Comparison of ENCODE assay signal across 10 mouse cellular contexts in genomic region chr9:60548182-60548581, GRCm38 (mm10). TPM values are rescaled to one million over a fixed set of nuclear protein-coding genes. Genes with fewer than 3 reads are reported as not detected.
A peak's percentile ranks its signal among the peaks of the same experiment; 100 is the strongest.
DNase-seq lines count a peak whose midpoint lies in the region; ATAC-seq and TF ChIP-seq lines count a peak whose summit lies in the region.
"Had no signal": no experiment of that assay in that cellular context is flagged by ENCODE, and none has a peak within 500 bp of the region (broad histone marks: within the 10 kb centered on the region; RNA-seq: fewer than 3 reads in every experiment).

No protein-coding gene starts in this region.

- H3K4me2 ChIP-seq in forebrain, postnatal 0 days (ENCODE audit: low read depth) = no peak overlapping the region
- no peak overlapping the region for H3K4me2 ChIP-seq in forebrain, embryonic 15.5 days (replicated peaks)
- H3K4me2 ChIP-seq: heart, embryonic 15.5 days had no signal

- H3K4me3 ChIP-seq in forebrain, postnatal 0 days (ENCODE audit: low read depth, low read length) = no peak overlapping the region
- no peak overlapping the region for H3K4me3 ChIP-seq in forebrain, embryonic 15.5 days
- H3K4me3 ChIP-seq in E14TG2a.4 (replicated peaks; ENCODE audit: low read length) = no peak overlapping the region
- H3K4me3 ChIP-seq: heart, embryonic 15.5 days; myocyte had no signal

- H3K9ac ChIP-seq in forebrain, postnatal 0 days = no peak overlapping the region
- H3K9ac ChIP-seq in forebrain, embryonic 15.5 days (replicated peaks) = no peak overlapping the region
- H3K9ac ChIP-seq: heart, embryonic 15.5 days had no signal

- no peak for ATAC-seq in forebrain, postnatal 0 days
- ATAC-seq in forebrain, embryonic 15.5 days (replicated peaks) = no peak
- no peak for ATAC-seq in granulocyte monocyte progenitor cell, adult 5-6 weeks (replicated peaks; ENCODE audit: poor library complexity, severe bottlenecking)

- peak; percentile 51 for DNase-seq in forebrain, postnatal 0 days
- DNase-seq in cerebellum, adult 18-20 months = peak; percentile 28 to 34
- DNase-seq in heart, postnatal 10 days = peak; percentile 60 to 68
- peak; percentile 32 to 52 for DNase-seq in layer of hippocampus, postnatal 10 days (ENCODE audit: low spot score in 2 of 2)
- DNase-seq in retina, embryonic 14.5 days (ENCODE audit: low spot score) = peak; percentile 50

- H3K9me3 ChIP-seq in forebrain, postnatal 0 days (ENCODE audit: low read length) = no peaks in the 10 kb centered on the region
- no peaks in the 10 kb centered on the region for H3K9me3 ChIP-seq in forebrain, embryonic 15.5 days
- no peaks in the 10 kb centered on the region for H3K9me3 ChIP-seq in E14TG2a.4 (ENCODE audit: low read length)
- H3K9me3 ChIP-seq: heart, embryonic 15.5 days had no signal

- no peaks in the 10 kb centered on the region for H3K27me3 ChIP-seq in forebrain, postnatal 0 days (ENCODE audit: insufficient read depth, low read length)
- H3K27me3 ChIP-seq in forebrain, embryonic 15.5 days = no peaks in the 10 kb centered on the region
- peaks cover 5% of the 10 kb centered on the region; the same call in 1 of the 2 replicates for H3K27me3 ChIP-seq in E14TG2a.4 (ENCODE audit: insufficient read depth, low read length)
- H3K27me3 ChIP-seq: heart, embryonic 15.5 days had no signal

- TF ChIP-seq CTCF in forebrain, postnatal 0 days (IDR thresholded peaks at IDR 0.05; ENCODE audit: low read depth) = peak; percentile 70
- TF ChIP-seq CTCF in E14TG2a.4 (conservative IDR thresholded peaks at IDR 0.05; ENCODE audit: low read length) = peak; percentile 47

- H3K4me1 ChIP-seq in forebrain, postnatal 0 days (ENCODE audit: insufficient read depth) = no peaks in the 10 kb centered on the region
- H3K4me1 ChIP-seq in forebrain, embryonic 15.5 days = no peaks in the 10 kb centered on the region
- peaks cover 13% of the 10 kb centered on the region for H3K4me1 ChIP-seq in E14TG2a.4 (replicated peaks; ENCODE audit: low read depth, low read length)

- no peak overlapping the region for H3K27ac ChIP-seq in forebrain, postnatal 0 days (ENCODE audit: low read depth, low read length)
- no peak overlapping the region for H3K27ac ChIP-seq in forebrain, embryonic 15.5 days (replicated peaks)
- H3K27ac ChIP-seq: heart, embryonic 15.5 days had no signal

- WGBS in forebrain, postnatal 0 days = 29% methylated on average over 4 of the region's 4 CpGs
- 31% methylated on average over 4 of the region's 4 CpGs for WGBS in forebrain, embryonic 15.5 days

- no peaks in the 10 kb centered on the region for H3K36me3 ChIP-seq in forebrain, postnatal 0 days (ENCODE audit: insufficient read depth)
- H3K36me3 ChIP-seq in forebrain, embryonic 15.5 days = no peaks in the 10 kb centered on the region
- no peaks in the 10 kb centered on the region for H3K36me3 ChIP-seq in E14TG2a.4 (ENCODE audit: insufficient read depth, low read length)
- H3K36me3 ChIP-seq: heart, embryonic 15.5 days had no signal

- intact Hi-C loops in heart, postnatal 10 days (cut with DNase I) = loop anchor here (2.0 kb wide), 1 partner anchor 303 kb away; no protein-coding TSS in a partner anchor

RNA-seq across cellular contexts. Expression of gene Thsd4, which starts 26.3 kb away (rescaled TPM):
- total RNA-seq in forebrain, postnatal 0 days (2014; rRNA removed) = 9.2 and 14.2 TPM in 2 replicates
- polyA plus RNA-seq in forebrain, postnatal 0 days (2015; fragmentation: Nextera tagmentation; extraction: Ambion mirVana) = 2.2 and 3.5 TPM in 2 replicates
- 4.9 and 5.8 TPM in 2 replicates for polyA plus RNA-seq in forebrain, embryonic 15.5 days (2015; fragmentation: Nextera tagmentation; extraction: Ambion mirVana)
- total RNA-seq in heart, postnatal 10 days (2021) = 10 to 100 TPM; 17.0 to 17.5 TPM
- 10 to 100 TPM; 19.5 to 22.7 TPM for total RNA-seq in layer of hippocampus, postnatal 10 days (2021)
- not detected in 2 replicates for total RNA-seq in granulocyte monocyte progenitor cell, adult 5-6 weeks (2014; fragmentation: Nextera tagmentation)
- 0.04 TPM in 1 of 2 replicates, not detected in the other for total RNA-seq in granulocyte monocyte progenitor cell, adult 5-6 weeks (2017)
